Mouse (Mus musculus): ENCODE results near the gene Mafg.

The Mafg gene

GRCm38 (mm10) chr11:120647047-120647830 lies 13.8 kb upstream of the Mafg start:
- no peak for DNase-seq (ENCODE audit: low read depth, low spot score)

GRCm38 (mm10) chr11:120643601-120643987 lies 10.2 kb upstream of the Mafg start, which contains the start of gene Pycr1:
Gene Pycr1, minus strand, starts transcription at chr11:120643769.
- DNase-seq (ENCODE audit: low read depth, low spot score) = peak; percentile 97

GRCm38 (mm10) chr11:120642939-120643600 lies 9.7 kb upstream of the Mafg start:
- DNase-seq (ENCODE audit: low read depth, low spot score) = no peak

GRCm38 (mm10) chr11:120641869-120642268 lies 8.5 kb upstream of the Mafg start:
- DNase-seq (ENCODE audit: low read depth, low spot score) = no peak

- no peak for DNase-seq (ENCODE audit: low read depth, low spot score)
Measured at GRCm38 (mm10) chr11:120641255-120641654, 7.9 kb upstream of the Mafg start.

GRCm38 (mm10) chr11:120634810-120635209 lies 1.4 kb upstream of the Mafg start:
- DNase-seq (ENCODE audit: low read depth, low spot score) = peak; percentile 66

- peak; percentile 89 for DNase-seq (ENCODE audit: low read depth, low spot score)
Measured at GRCm38 (mm10) chr11:120632559-120633519, 561 bp downstream of the Mafg start.

- no peak for DNase-seq (ENCODE audit: low read depth, low spot score)
Measured at GRCm38 (mm10) chr11:120631726-120632448, 1.5 kb downstream of the Mafg start.

GRCm38 (mm10) chr11:120630881-120631725 lies 2.3 kb downstream of the Mafg start:
- DNase-seq (ENCODE audit: low read depth, low spot score) = no peak

- no peak for DNase-seq (ENCODE audit: low read depth, low spot score)
Measured at GRCm38 (mm10) chr11:120630401-120630871, 3.0 kb downstream of the Mafg start.

- peak; percentile 50 for DNase-seq (ENCODE audit: low read depth, low spot score)
Measured at GRCm38 (mm10) chr11:120629911-120630310, 3.5 kb downstream of the Mafg start.

GRCm38 (mm10) chr11:120629341-120629730 lies 4.1 kb downstream of the Mafg start:
- peak; percentile 47 for DNase-seq (ENCODE audit: low read depth, low spot score)

GRCm38 (mm10) chr11:120628601-120629340 lies 4.6 kb downstream of the Mafg start:
- no peak for DNase-seq (ENCODE audit: low read depth, low spot score)

- DNase-seq (ENCODE audit: low read depth, low spot score) = peak; percentile 70
Measured at GRCm38 (mm10) chr11:120627468-120628300, 5.7 kb downstream of the Mafg start.

- DNase-seq (ENCODE audit: low read depth, low spot score) = no peak
Measured at GRCm38 (mm10) chr11:120626785-120627467, 6.5 kb downstream of the Mafg start.

GRCm38 (mm10) chr11:120625152-120625775 lies 8.1 kb downstream of the Mafg start, which contains the start of gene Sirt7:
Gene Sirt7, minus strand, starts transcription at chr11:120625240.
- DNase-seq (ENCODE audit: low read depth, low spot score) = no peak

GRCm38 (mm10) chr11:120624680-120625111 lies 8.7 kb downstream of the Mafg start:
- peak; percentile 92 for DNase-seq (ENCODE audit: low read depth, low spot score)
